Mouse (Mus musculus): ENCODE measurements at regions not wholly inside any gene's neighbourhood (a gene's known extent, or its start where the extent isn't known, plus 50 kb on each side); places are given as distances from the start of the nearest gene placed in this dataset.

DNA sequence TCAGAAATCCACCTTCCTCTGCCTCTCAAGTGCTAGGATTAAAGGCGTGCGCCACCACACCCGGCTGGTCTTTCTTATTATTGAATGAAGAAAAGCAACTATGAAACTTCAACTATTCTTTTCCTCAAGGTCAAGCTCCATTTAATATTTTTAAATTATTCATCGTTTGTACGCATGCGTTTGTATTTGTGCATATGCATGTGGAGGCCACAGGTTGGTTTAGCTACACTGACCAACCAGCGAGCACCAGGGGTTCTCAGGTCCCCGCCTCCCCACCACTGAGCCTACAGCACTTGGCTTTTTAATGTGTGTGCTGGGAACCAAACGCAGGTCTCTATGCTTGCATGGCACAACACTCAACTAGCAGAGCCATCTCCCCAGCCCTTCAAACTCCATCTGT lies 51.0 kb upstream of the Tmem252 start:
- no peak for DNase-seq (ENCODE audit: low spot score in 2 of 2)

DNA sequence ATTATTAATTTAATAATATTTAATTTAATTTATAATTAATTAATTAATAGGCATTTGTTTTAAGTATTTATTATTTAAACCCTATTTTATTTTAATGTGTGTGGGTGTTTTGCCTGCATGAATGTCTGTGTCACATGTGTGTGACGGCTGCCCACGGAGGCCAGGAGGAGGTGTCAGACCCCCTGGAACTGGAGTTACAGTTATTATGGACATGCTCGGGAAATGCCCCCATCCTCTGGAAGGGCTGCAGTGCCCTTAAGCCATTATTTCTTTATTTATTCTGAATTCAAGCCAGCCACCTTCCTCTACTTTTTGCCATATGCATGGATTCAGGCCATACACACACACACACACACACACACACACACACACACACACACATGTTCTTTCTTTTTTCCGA lies 51.5 kb upstream of the Tmem252 start:
- DNase-seq (ENCODE audit: low spot score in 2 of 2): no peak

DNA sequence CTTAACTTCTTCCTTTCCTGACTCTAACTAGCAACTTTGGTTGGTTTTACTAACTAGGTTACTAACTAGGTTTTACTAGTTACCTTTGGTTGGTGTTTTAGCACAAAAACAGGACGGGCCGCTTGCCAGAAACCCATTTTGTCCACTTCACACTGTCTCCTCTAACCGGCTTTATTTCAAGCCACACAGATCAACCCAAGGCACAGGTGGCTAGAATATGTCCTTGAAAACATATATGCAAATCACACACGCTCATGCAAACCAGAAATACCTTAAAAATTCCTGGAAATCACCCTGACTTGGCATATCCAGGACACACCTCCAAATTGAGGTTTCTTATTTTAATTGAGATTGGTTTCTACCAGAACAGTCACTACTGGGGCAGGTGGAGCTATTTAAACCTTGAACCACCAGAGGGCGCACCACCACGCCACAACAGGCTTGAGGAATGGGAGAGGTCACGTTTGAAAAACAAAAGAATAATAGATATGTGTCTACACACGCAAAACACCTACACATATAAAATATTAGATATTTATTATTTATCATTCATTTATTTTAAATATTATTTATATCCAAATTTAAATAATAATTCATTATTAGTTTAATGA lies 52.1 kb upstream of the Tmem252 start:
- DNase-seq (ENCODE audit: low spot score in 2 of 2): peak; percentile 66 to 81

DNA sequence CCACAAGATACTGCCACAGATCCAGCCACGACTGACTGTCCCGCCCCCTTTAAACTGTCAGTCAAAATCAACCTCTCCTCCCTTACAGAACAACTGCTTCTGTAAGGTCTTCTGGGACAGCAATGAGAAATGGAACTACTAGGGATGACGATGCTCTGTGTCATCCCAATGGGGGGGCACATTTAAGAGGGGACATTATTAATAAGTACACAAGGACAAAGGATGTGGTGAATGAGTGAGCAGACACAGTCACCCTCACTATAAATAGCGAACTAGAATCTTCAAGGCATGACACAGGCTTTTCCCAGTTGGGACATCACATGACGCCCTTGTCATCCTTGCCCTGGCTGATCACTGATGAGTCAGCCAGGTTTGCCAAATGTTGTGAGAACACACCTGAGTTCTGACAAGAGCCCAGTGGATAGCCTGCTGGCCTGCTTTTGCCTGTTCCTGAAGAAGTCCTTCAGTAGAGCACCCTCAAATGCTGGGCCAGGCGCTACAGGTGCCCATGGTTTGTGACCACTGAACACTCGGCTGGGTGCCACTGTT lies 58.0 kb upstream of the Tmem252 start:
- no peak for DNase-seq (ENCODE audit: low spot score in 2 of 2)

DNA sequence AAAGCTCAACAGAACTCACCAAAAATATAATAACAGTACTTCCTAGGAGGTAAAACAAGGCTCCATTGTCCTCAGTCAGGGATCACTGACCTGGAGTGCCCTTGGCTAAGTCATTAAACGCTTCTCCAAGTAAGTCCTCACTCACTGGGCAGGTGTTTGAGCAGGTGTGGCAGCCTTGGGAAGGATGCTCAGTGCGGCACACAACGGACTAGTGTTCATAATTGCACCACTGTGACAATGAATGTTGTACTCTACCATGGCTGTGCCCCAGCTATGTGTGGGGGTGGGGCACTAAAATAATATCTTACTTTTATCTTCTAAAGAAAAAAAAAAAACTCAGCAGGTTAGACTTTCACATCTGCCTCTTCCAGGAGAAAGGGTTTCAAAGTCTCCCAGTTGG lies 52.2 kb upstream of the Pip5k1b start:
- DNase-seq (ENCODE audit: low spot score in 2 of 2): no peak

DNA sequence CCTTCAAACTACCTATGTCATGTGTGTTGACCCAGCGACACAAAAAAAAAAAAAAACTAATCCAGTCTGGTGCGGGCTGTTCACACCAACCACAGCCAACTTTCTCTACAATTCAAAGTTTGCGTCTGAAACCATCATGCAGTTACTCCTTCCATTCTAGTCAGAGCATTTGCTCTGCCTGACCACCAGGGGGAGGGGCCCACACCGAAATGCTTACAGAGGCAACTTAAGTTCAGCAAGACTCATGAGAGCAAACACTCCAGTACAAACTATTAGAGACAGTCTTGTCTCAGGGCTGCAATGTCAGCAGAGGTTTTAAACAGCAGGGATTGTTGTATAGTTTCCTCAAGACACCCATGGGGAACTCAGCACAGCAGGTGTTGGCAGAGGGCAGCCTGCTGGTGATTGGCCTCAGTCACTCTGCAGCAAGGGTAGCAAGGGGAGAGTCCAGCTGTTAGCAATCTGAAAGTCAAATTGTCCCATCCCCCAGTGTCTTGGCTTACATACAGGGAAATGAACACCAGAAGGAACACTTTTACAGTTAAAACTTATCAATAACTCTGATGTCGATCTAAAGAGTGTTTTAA lies 50.8 kb upstream of the Pip5k1b start:
- DNase-seq (ENCODE audit: low spot score in 2 of 2): no peak

Data from cerebellum, postnatal 4 days (tissue).